Mouse (Mus musculus) thymus, adult 2 months (tissue): ENCODE results near the gene Rassf10. TPM values are rescaled to one million over a fixed set of nuclear protein-coding genes. Genes with fewer than 3 reads are reported as not detected.
"Not testable (repeated sequence)": the region's sequence is repeated elsewhere in the genome, so short reads cannot be mapped to it uniquely, and the experiment has no call there.

Experiments
- DNase-seq: peaks from one replicate; pipeline ENCODE4 v3.0.0; 2021
- H3K27ac ChIP-seq: fragments of 200-500 bp; 2 replicates; pipeline ENCODE4 v1.5.1; 2012; ENCODE audit warnings: low read length, control low read depth; ENCODE audit not compliant: control insufficient read depth, insufficient read depth
- H3K27me3 ChIP-seq: fragments of 200-500 bp; 2 replicates; pipeline ENCODE4 v1.6.1; 2012; ENCODE audit warnings: mild to moderate bottlenecking, low read length, moderate library complexity, mixed read lengths; ENCODE audit not compliant: control insufficient read depth, insufficient read depth
- H3K36me3 ChIP-seq: fragments of 200-500 bp; 2 replicates; pipeline ENCODE4 v1.6.1; 2012; ENCODE audit warnings: mild to moderate bottlenecking, low read length, moderate library complexity; ENCODE audit not compliant: control insufficient read depth, insufficient read depth
- H3K4me1 ChIP-seq: fragments of 200-500 bp; replicated peaks from 2 replicates; pipeline ENCODE4 v1.6.1; 2012; ENCODE audit warnings: low read length; ENCODE audit not compliant: control insufficient read depth, insufficient read depth
- H3K4me3 ChIP-seq: fragments of 200-500 bp; 2 replicates; pipeline ENCODE4 v1.5.1; 2012; ENCODE audit warnings: mild to moderate bottlenecking, low read length, control low read depth, moderate library complexity; ENCODE audit not compliant: control insufficient read depth, insufficient read depth
- CTCF ChIP-seq: fragments of 200-500 bp; IDR thresholded peaks from 2 replicates; pipeline ENCODE4 v1.5.1; 2012; ENCODE audit warnings: mild to moderate bottlenecking, control low read depth, low read length, moderate library complexity, borderline replicate concordance; ENCODE audit not compliant: control insufficient read depth, poor library complexity, insufficient read depth; ENCODE audit errors: extremely low read depth
- POLR2A ChIP-seq: fragments of 200-500 bp; IDR thresholded peaks from 2 replicates; pipeline ENCODE4 v1.6.1; 2012; ENCODE audit warnings: mild to moderate bottlenecking, low read length, control low read depth, moderate library complexity; ENCODE audit not compliant: control insufficient read depth, poor library complexity, insufficient read depth; ENCODE audit errors: extremely low read depth
- WGBS: fragments of 180-500 bp; shearing (Covaris S2); methylation state at CpG from one replicate; pipeline ENCODE4 v1.1.7; 2018; 5-methylcytosine and 5-hydroxymethylcytosine counted together
- polyA plus RNA-seq: library from polyadenylated mRNA; depleted of rRNA; stranded (reverse); fragments of >200 nt; gene quantifications from 2 replicates; pipeline ENCODE4 v1.2.3, GENCODE M21; 2012

Rassf10 gene
- polyA plus RNA-seq, 1 experiment: 0.92 TPM

GRCm38 (mm10) chr7:112917613-112918278 lies 36.0 kb upstream of the Rassf10 start:
- no peaks in the 10 kb centered on the region for H3K27me3 ChIP-seq
- TF ChIP-seq POLR2A: no peak
- no peak for TF ChIP-seq CTCF
- WGBS: 60% methylated on average over 10 of the region's 10 CpGs

GRCm38 (mm10) chr7:112918279-112918991 lies 35.3 kb upstream of the Rassf10 start:
- DNase-seq: no peak
- TF ChIP-seq CTCF (no peak), POLR2A (no peak)
- Histone ChIP-seq H3K36me3 (no peaks in the 10 kb centered on the region), H3K27ac (no peak overlapping the region), H3K4me3 (no peak overlapping the region), H3K4me1 (no peaks in the 10 kb centered on the region; the same call in 1 of the 2 replicates), H3K27me3 (no peaks in the 10 kb centered on the region)
- WGBS: 66% methylated on average over 22 of the region's 22 CpGs

More at GRCm38 (mm10) chr7:112917613-112918278, 36.0 kb upstream of the Rassf10 start:
- Histone ChIP-seq H3K27ac (no peak overlapping the region), H3K4me3 (no peak overlapping the region), H3K4me1 (no peaks in the 10 kb centered on the region; the same call in 1 of the 2 replicates), H3K36me3 (no peaks in the 10 kb centered on the region)
- DNase-seq: no peak

- DNase-seq: peak; percentile 8
- 1% methylated on average over 4 of the region's 4 CpGs for WGBS
- no peaks in the 10 kb centered on the region; the same call in 1 of the 2 replicates for H3K4me1 ChIP-seq
- H3K36me3 ChIP-seq: no peaks in the 10 kb centered on the region
- H3K27ac ChIP-seq: no peak overlapping the region
- H3K4me3 ChIP-seq: no peak overlapping the region
- H3K27me3 ChIP-seq: no peaks in the 10 kb centered on the region
- TF ChIP-seq CTCF (no peak), POLR2A (no peak)
Observed at GRCm38 (mm10) chr7:112919845-112920244, 33.9 kb upstream of the Rassf10 start.

GRCm38 (mm10) chr7:112922801-112923200 lies 31.0 kb upstream of the Rassf10 start:
- Histone ChIP-seq H3K4me3 (no peak overlapping the region), H3K27me3 (no peaks in the 10 kb centered on the region), H3K4me1 (no peaks in the 10 kb centered on the region; the same call in 1 of the 2 replicates), H3K36me3 (no peaks in the 10 kb centered on the region), H3K27ac (no peak overlapping the region)
- DNase-seq: no peak
- TF ChIP-seq POLR2A (no peak), CTCF (no peak)
- 66% methylated on average over 4 of the region's 4 CpGs for WGBS

- H3K36me3 ChIP-seq: no peaks in the 10 kb centered on the region
- H3K4me1 ChIP-seq: no peaks in the 10 kb centered on the region
- no peak for DNase-seq
- H3K27ac ChIP-seq: no peak overlapping the region
- TF ChIP-seq POLR2A (no peak), CTCF (no peak)
- no peaks in the 10 kb centered on the region for H3K27me3 ChIP-seq
- WGBS: 90% methylated on average over 3 of the region's 3 CpGs
- H3K4me3 ChIP-seq: no peak overlapping the region
Observed at GRCm38 (mm10) chr7:112923712-112924111, 30.1 kb upstream of the Rassf10 start.

GRCm38 (mm10) chr7:112930669-112931068 lies 23.1 kb upstream of the Rassf10 start:
- H3K27ac ChIP-seq: no peak overlapping the region
- H3K36me3 ChIP-seq: no peaks in the 10 kb centered on the region
- H3K4me3 ChIP-seq: no peak overlapping the region
- H3K4me1 ChIP-seq: no peaks in the 10 kb centered on the region
- no peak for DNase-seq
- TF ChIP-seq CTCF: no peak
- TF ChIP-seq POLR2A: no peak
- 64% methylated on average over 7 of the region's 7 CpGs for WGBS
- H3K27me3 ChIP-seq: no peaks in the 10 kb centered on the region; the same call in 1 of the 2 replicates

GRCm38 (mm10) chr7:112935876-112936275 lies 17.9 kb upstream of the Rassf10 start:
- H3K36me3 ChIP-seq, H3K27ac ChIP-seq, H3K4me3 ChIP-seq, H3K27me3 ChIP-seq, H3K4me1 ChIP-seq, DNase-seq: not testable (repeated sequence)
- WGBS: 14% methylated on average over 5 of the region's 5 CpGs
